Comparison of ENCODE assay signal across 12 mouse cellular contexts in genomic region chr3:105763132-105763851, GRCm38 (mm10). TPM values are rescaled to one million over a fixed set of nuclear protein-coding genes. Genes with fewer than 3 reads are reported as not detected.
A peak's percentile ranks its signal among the peaks of the same experiment; 100 is the strongest.
DNase-seq lines count a peak whose midpoint lies in the region; ATAC-seq and TF ChIP-seq lines count a peak whose summit lies in the region.
"Had no signal": no experiment of that assay in that cellular context is flagged by ENCODE, and none has a peak within 500 bp of the region (broad histone marks: within the 10 kb centered on the region; RNA-seq: fewer than 3 reads in every experiment).

No protein-coding gene starts in this region.

- no peaks in the 10 kb centered on the region for H3K36me3 ChIP-seq in heart, embryonic 16.5 days (ENCODE audit: control insufficient read depth, insufficient read depth)
- H3K36me3 ChIP-seq in liver, embryonic 16.5 days (ENCODE audit: control insufficient read depth, insufficient read depth) = no peaks in the 10 kb centered on the region
- H3K36me3 ChIP-seq in forebrain, embryonic 16.5 days (ENCODE audit: control insufficient read depth, insufficient read depth) = no peaks in the 10 kb centered on the region

- no peak for TF ChIP-seq CTCF in bone marrow macrophage, adult 2 months (IDR thresholded peaks at IDR 0.05; ENCODE audit: low read depth, low read length)

- no peaks in the 10 kb centered on the region for H3K27me3 ChIP-seq in heart, embryonic 16.5 days (ENCODE audit: control insufficient read depth, insufficient read depth, low read length)
- H3K27me3 ChIP-seq in liver, embryonic 16.5 days (ENCODE audit: control insufficient read depth, insufficient read depth, low read depth, low read length) = no peaks in the 10 kb centered on the region
- H3K27me3 ChIP-seq in forebrain, embryonic 16.5 days (replicated peaks; ENCODE audit: control insufficient read depth, insufficient read depth, low read length) = no peaks in the 10 kb centered on the region
- H3K27me3 ChIP-seq: CH12.LX had no signal

- TF ChIP-seq POLR2A in bone marrow macrophage, adult 2 months (IDR thresholded peaks at IDR 0.05; ENCODE audit: borderline replicate concordance, low read depth, low read length) = no peak

- DNase-seq in heart, postnatal 4 days = no peak
- peak; percentile 76 for DNase-seq in thymus, postnatal 0 days (ENCODE audit: low spot score)
- no peak for DNase-seq in adrenal gland, adult 2 months
- DNase-seq in lung, postnatal 25 days (ENCODE audit: low spot score) = no peak
- DNase-seq: cerebellum, postnatal 10 days; lung, postnatal 4 days had no signal

- no peak overlapping the region for H3K4me3 ChIP-seq in heart, embryonic 16.5 days (ENCODE audit: low read length)
- H3K4me3 ChIP-seq in bone marrow macrophage, adult 2 months (ENCODE audit: insufficient read depth, low read length) = no peak overlapping the region
- 0 out of 2 replicates have a peak overlapping the region, but pooled peaks have one; percentile 8 for H3K4me3 ChIP-seq in liver, embryonic 16.5 days (ENCODE audit: low read depth, low read length)
- no peak overlapping the region for H3K4me3 ChIP-seq in forebrain, embryonic 16.5 days (replicated peaks; ENCODE audit: low read length)

- H3K4me2 ChIP-seq in heart, embryonic 16.5 days (ENCODE audit: low read depth, low read length) = no peak overlapping the region
- H3K4me2 ChIP-seq in liver, embryonic 16.5 days (ENCODE audit: low read depth, low read length) = peak overlapping the region; percentile 17
- no peak overlapping the region for H3K4me2 ChIP-seq in forebrain, embryonic 16.5 days (ENCODE audit: low read length)

- WGBS in heart, embryonic 16.5 days = 48% methylated on average over 4 of the region's 4 CpGs
- WGBS in liver, embryonic 16.5 days (ENCODE audit: insufficient replicate concordance) = 15% methylated on average over 4 of the region's 4 CpGs
- WGBS in forebrain, embryonic 16.5 days = 74% methylated on average over 4 of the region's 4 CpGs

- no peak for ATAC-seq in heart, embryonic 16.5 days (replicated peaks; ENCODE audit: extremely low read depth, insufficient read depth, low FRiP score)
- ATAC-seq in liver, embryonic 16.5 days (ENCODE audit: low read depth) = peak; percentile 61
- ATAC-seq in forebrain, embryonic 16.5 days = no peak
- ATAC-seq: intestine, embryonic 16.5 days had no signal

- H3K9me3 ChIP-seq in heart, embryonic 16.5 days (replicated peaks; ENCODE audit: control insufficient read depth, low read length) = no peaks in the 10 kb centered on the region
- no peaks in the 10 kb centered on the region for H3K9me3 ChIP-seq in liver, embryonic 16.5 days (replicated peaks; ENCODE audit: control insufficient read depth, low read length)
- no peaks in the 10 kb centered on the region for H3K9me3 ChIP-seq in forebrain, embryonic 16.5 days (ENCODE audit: control insufficient read depth, low read length)

- no peak overlapping the region for H3K9ac ChIP-seq in heart, embryonic 16.5 days (ENCODE audit: low read length)
- H3K9ac ChIP-seq in liver, embryonic 16.5 days (ENCODE audit: low read depth, low read length) = peak overlapping the region; percentile 49
- no peak overlapping the region for H3K9ac ChIP-seq in forebrain, embryonic 16.5 days (replicated peaks; ENCODE audit: low read depth, low read length)

- H3K4me1 ChIP-seq in heart, embryonic 16.5 days (ENCODE audit: control insufficient read depth, insufficient read depth, low read length) = peaks cover 15% of the 10 kb centered on the region
- peaks cover 46% of the 10 kb centered on the region for H3K4me1 ChIP-seq in bone marrow macrophage, adult 2 months (ENCODE audit: control insufficient read depth, insufficient read depth, low read length)
- peaks cover 25% of the 10 kb centered on the region for H3K4me1 ChIP-seq in liver, embryonic 16.5 days (ENCODE audit: control insufficient read depth, low read depth, low read length)
- no peaks in the 10 kb centered on the region for H3K4me1 ChIP-seq in forebrain, embryonic 16.5 days (replicated peaks; ENCODE audit: control insufficient read depth, insufficient read depth, low read length)

- peak overlapping the region; percentile 29 for H3K27ac ChIP-seq in heart, embryonic 16.5 days (ENCODE audit: low read length)
- H3K27ac ChIP-seq in bone marrow macrophage, adult 2 months (ENCODE audit: insufficient read depth, low read depth, low read length) = peak overlapping the region; percentile 23
- H3K27ac ChIP-seq in liver, embryonic 16.5 days (ENCODE audit: low read length) = peak overlapping the region; percentile 86
- no peak overlapping the region for H3K27ac ChIP-seq in forebrain, embryonic 16.5 days (ENCODE audit: low read length)

RNA-seq across cellular contexts. Expression of gene Rap1a, which starts 37.8 kb away (rescaled TPM):
- polyA plus RNA-seq in heart, embryonic 16.5 days (2015; fragmentation: Nextera tagmentation; extraction: Ambion mirVana) = 80.5 and 98.8 TPM in 2 replicates
- total RNA-seq in heart, postnatal 4 days (2021) = 100 to 1,000 TPM; 131 to 134 TPM
- polyA plus RNA-seq in bone marrow macrophage, adult 2 months (2012; ENCODE audit: insufficient read depth, insufficient read length, missing spikeins) = 257 and 269 TPM in 2 replicates
- 98.9 and 102 TPM in 2 replicates for polyA plus RNA-seq in liver, embryonic 16.5 days (2015; fragmentation: Nextera tagmentation; extraction: Ambion mirVana)
- 207 and 222 TPM in 2 replicates for polyA plus RNA-seq in thymus, postnatal 0 days (2015; fragmentation: Nextera tagmentation; extraction: Ambion mirVana)
- total RNA-seq in adrenal gland, adult 2 months (2021) = 100 to 1,000 TPM; 143 to 188 TPM
- polyA plus RNA-seq in adrenal gland, adult 2 months (2012; rRNA removed) = 1.5 and 1.6 TPM in 2 replicates
- polyA plus RNA-seq in forebrain, embryonic 16.5 days (2015; fragmentation: Nextera tagmentation; extraction: Ambion mirVana) = 67.7 and 87.5 TPM in 2 replicates

RNA-seq across cellular contexts. Expression of gene Inka2, which starts 58.9 kb away (rescaled TPM):
- polyA plus RNA-seq in heart, embryonic 16.5 days (2015; fragmentation: Nextera tagmentation; extraction: Ambion mirVana) = 2.9 and 3.3 TPM in 2 replicates
- 10 to 100 TPM; 34.0 to 39.1 TPM for total RNA-seq in heart, postnatal 4 days (2021)
- 0.47 and 0.95 TPM in 2 replicates for polyA plus RNA-seq in bone marrow macrophage, adult 2 months (2012; ENCODE audit: insufficient read depth, insufficient read length, missing spikeins)
- 0.11 and 0.28 TPM in 2 replicates for polyA plus RNA-seq in liver, embryonic 16.5 days (2015; fragmentation: Nextera tagmentation; extraction: Ambion mirVana)
- 2.6 and 2.8 TPM in 2 replicates for polyA plus RNA-seq in thymus, postnatal 0 days (2015; fragmentation: Nextera tagmentation; extraction: Ambion mirVana)
- total RNA-seq in adrenal gland, adult 2 months (2021) = 1 to 10 TPM; 1.3 to 3.6 TPM
- 0.54 and 0.91 TPM in 2 replicates for polyA plus RNA-seq in adrenal gland, adult 2 months (2012; rRNA removed)
- polyA plus RNA-seq in forebrain, embryonic 16.5 days (2015; fragmentation: Nextera tagmentation; extraction: Ambion mirVana) = 3.2 and 3.9 TPM in 2 replicates

Comparison
In these comparisons a context has a peak if more than half of its experiments do, and no peak if none do; other contexts are left out.
1. RNA of gene Rap1a, which starts 37.8 kb away (polyA plus RNA-seq): 257 to 269 TPM in bone marrow macrophage, adult 2 months, 207 to 222 TPM in thymus, postnatal 0 days, 98.9 to 102 TPM in liver, embryonic 16.5 days, 80.5 to 98.8 TPM in heart, embryonic 16.5 days and 67.7 to 87.5 TPM in forebrain, embryonic 16.5 days; 1.5 to 1.6 TPM in adrenal gland, adult 2 months; every median in the first group is over 10 times any median in the second.